Mouse (Mus musculus) neural tube, embryonic 11.5 days (tissue): Measurements from ENCODE around the gene Creb3l2. TPM values are rescaled to one million over a fixed set of nuclear protein-coding genes. Genes with fewer than 3 reads are reported as not detected.

Experiments used
- ATAC-seq: fragments of 200-750 bp; cut with Nextera tagmentation; 2 replicates; pipeline ENCODE4 v1.8.0; 2017; ENCODE audit warnings: moderate number of reproducible peaks, mild to moderate bottlenecking, moderate TSS enrichment, moderate library complexity; ENCODE audit not compliant: insufficient read depth, low FRiP score, low TSS enrichment
- DNase-seq: peaks from one replicate; pipeline ENCODE4 v3.0.0-alpha.2; 2015; ENCODE audit warnings: low spot score
- H3K27ac ChIP-seq: fragments of 300-500 bp; sonication (generic); 2 replicates; pipeline ENCODE4 v1.5.1; 2014; ENCODE audit warnings: low read depth, mild to moderate bottlenecking, low read length
- H3K27me3 ChIP-seq: fragments of 300-500 bp; sonication (generic); 2 replicates; pipeline ENCODE4 v1.6.1; 2014; ENCODE audit warnings: mild to moderate bottlenecking, low read length, mixed read lengths; ENCODE audit not compliant: control insufficient read depth, insufficient read depth
- H3K36me3 ChIP-seq: fragments of 300-500 bp; sonication (generic); 2 replicates; pipeline ENCODE4 v1.6.1; 2014; ENCODE audit warnings: mild to moderate bottlenecking, low read length, moderate library complexity, mixed read lengths; ENCODE audit not compliant: control insufficient read depth, insufficient read depth
- H3K4me1 ChIP-seq: fragments of 300-500 bp; sonication (generic); 2 replicates; pipeline ENCODE4 v1.6.1; 2014; ENCODE audit warnings: low read length, mixed read lengths; ENCODE audit not compliant: control insufficient read depth, insufficient read depth
- H3K4me2 ChIP-seq: fragments of 300-500 bp; sonication (generic); 2 replicates; pipeline ENCODE4 v1.6.1; 2014; ENCODE audit warnings: low read depth, mild to moderate bottlenecking, moderate library complexity
- H3K4me3 ChIP-seq: fragments of 300-500 bp; sonication (generic); 2 replicates; pipeline ENCODE4 v1.5.1; 2014; ENCODE audit warnings: low read depth, low read length
- H3K9ac ChIP-seq: fragments of 300-500 bp; sonication (generic); 2 replicates; pipeline ENCODE4 v1.6.1; 2014; ENCODE audit warnings: mild to moderate bottlenecking, low read length
- H3K9me3 ChIP-seq: fragments of 300-500 bp; sonication (generic); 2 replicates; pipeline ENCODE4 v1.6.1; 2016; ENCODE audit warnings: low read length; ENCODE audit not compliant: control insufficient read depth
- WGBS: fragments of 180-500 bp; shearing (Covaris S2); extraction: QIAGEN DNeasy Blood & Tissue Kit; methylation state at CpG from one replicate; pipeline ENCODE4 v1.1.7; 2014; 5-methylcytosine and 5-hydroxymethylcytosine counted together
- polyA plus RNA-seq: library from polyadenylated mRNA; unstranded; fragments of >200 nt; fragmentation: Nextera tagmentation; extraction: Ambion mirVana; gene quantifications from 2 replicates; pipeline ENCODE4 v1.2.1, GENCODE M21; 2014

Creb3l2 gene
- polyA plus RNA-seq, 1 experiment from 2014 or later = 14.5 TPM

DNA sequence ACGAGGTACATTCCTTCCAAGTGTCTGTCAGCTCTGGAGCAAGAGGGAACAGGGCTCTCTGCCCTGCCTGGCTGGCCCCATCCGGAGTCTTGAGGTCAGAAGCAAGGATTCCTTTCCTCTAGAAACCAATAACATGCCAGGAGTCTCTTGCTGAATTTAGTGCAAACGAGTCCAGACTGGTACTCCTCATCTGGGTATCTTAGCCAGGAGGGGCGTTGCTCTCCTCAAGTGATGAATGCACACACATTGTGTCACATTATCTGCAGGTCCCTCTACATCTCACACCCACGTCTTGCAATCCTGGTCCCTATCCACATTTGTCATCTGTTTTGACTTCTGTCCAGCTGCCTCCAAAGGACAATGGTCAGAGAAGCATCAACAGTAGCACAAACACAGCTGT lies 94.3 kb downstream of the Creb3l2 start:
- DNase-seq (no peak), ATAC-seq (no peak)
- H3K4me3 ChIP-seq = no peak overlapping the region
- no peaks in the 10 kb centered on the region for H3K9me3 ChIP-seq
- H3K4me1 ChIP-seq = no peaks in the 10 kb centered on the region
- H3K36me3 ChIP-seq = no peaks in the 10 kb centered on the region
- H3K9ac ChIP-seq = no peak overlapping the region
- no peaks in the 10 kb centered on the region for H3K27me3 ChIP-seq
- 85% methylated on average over 5 of the region's 5 CpGs for WGBS
- H3K4me2 ChIP-seq = no peak overlapping the region
- no peak overlapping the region for H3K27ac ChIP-seq

DNA sequence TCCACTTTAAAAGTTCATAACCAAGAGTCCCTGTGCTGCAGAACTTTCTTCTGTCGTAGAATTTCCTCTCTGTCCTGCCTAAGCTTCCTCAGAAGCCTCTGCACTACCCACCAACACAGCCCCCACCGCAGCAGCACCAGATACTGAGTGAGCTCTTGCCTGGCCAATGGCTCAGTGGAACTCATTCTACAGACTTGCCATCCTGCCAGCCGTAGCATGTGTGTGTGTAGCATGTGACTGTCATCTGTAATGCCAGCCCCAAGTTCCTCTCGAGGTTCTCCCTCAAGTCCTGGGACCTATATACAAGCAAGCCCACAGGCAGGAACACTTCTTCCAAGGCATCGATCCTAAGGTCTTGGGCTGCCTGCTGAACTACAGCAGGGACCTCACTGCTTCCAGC lies 103.9 kb downstream of the Creb3l2 start:
- Histone ChIP-seq H3K9me3 (no peaks in the 10 kb centered on the region), H3K4me2 (no peak overlapping the region), H3K9ac (no peak overlapping the region), H3K27me3 (no peaks in the 10 kb centered on the region), H3K4me3 (no peak overlapping the region), H3K4me1 (peaks cover 3% of the 10 kb centered on the region; the same call in 1 of the 2 replicates), H3K27ac (no peak overlapping the region), H3K36me3 (no peaks in the 10 kb centered on the region)
- 86% methylated on average over 5 of the region's 5 CpGs for WGBS
- no peak for ATAC-seq
- no peak for DNase-seq

DNA sequence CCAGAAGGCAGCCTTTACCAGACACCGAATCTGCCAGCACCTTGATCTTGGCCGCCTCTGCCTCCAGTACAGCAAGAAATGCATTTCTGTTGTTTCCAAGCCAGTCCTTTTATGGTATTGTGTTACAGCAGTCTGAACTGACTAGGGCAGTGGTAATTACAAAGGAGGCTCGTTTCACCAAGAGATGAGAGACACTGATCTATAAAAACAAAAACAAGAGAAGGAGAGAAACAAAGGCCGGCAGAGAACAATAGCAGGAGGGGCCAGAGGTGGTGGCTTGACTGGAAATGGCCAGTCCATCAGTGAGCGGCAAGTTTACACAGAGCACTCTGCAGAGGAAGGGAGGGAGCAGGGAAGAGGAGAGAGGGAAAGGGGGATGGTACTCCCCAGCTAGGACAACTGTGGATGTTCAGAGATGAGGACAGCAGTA lies 105.1 kb downstream of the Creb3l2 start:
- Histone ChIP-seq H3K4me3 (no peak overlapping the region), H3K36me3 (no peaks in the 10 kb centered on the region), H3K27ac (no peak overlapping the region), H3K4me1 (peaks cover 3% of the 10 kb centered on the region; the same call in 1 of the 2 replicates), H3K4me2 (no peak overlapping the region), H3K27me3 (no peaks in the 10 kb centered on the region), H3K9me3 (no peaks in the 10 kb centered on the region), H3K9ac (no peak overlapping the region)
- DNase-seq (no peak), ATAC-seq (no peak)
- 20% methylated on average over 5 of the region's 5 CpGs for WGBS

DNA sequence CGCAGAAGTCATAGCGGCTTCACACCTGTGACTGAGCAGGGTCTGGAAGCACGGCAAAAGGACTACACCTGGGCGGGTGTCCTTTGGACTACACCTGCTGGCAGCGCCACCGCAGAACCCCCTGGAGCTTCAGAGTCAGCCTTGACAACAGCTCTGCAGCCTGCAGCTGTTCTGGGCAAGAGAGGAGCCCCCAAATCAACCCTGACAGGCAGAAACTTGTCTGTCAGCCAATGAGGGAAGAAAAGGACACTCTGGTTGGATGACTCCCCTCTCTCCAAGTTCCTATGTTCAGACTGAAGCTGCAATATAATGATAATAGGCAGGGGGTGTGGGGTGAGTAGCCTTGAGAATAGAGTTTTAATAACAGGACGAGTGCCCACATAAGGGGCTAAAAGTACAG lies 105.6 kb downstream of the Creb3l2 start:
- ATAC-seq (no peak), DNase-seq (no peak)
- Histone ChIP-seq H3K4me3 (no peak overlapping the region), H3K9me3 (no peaks in the 10 kb centered on the region), H3K27ac (no peak overlapping the region), H3K4me2 (no peak overlapping the region), H3K27me3 (no peaks in the 10 kb centered on the region), H3K4me1 (peaks cover 3% of the 10 kb centered on the region; the same call in 1 of the 2 replicates), H3K9ac (no peak overlapping the region), H3K36me3 (no peaks in the 10 kb centered on the region)
- 64% methylated on average over 7 of the region's 7 CpGs for WGBS

DNA sequence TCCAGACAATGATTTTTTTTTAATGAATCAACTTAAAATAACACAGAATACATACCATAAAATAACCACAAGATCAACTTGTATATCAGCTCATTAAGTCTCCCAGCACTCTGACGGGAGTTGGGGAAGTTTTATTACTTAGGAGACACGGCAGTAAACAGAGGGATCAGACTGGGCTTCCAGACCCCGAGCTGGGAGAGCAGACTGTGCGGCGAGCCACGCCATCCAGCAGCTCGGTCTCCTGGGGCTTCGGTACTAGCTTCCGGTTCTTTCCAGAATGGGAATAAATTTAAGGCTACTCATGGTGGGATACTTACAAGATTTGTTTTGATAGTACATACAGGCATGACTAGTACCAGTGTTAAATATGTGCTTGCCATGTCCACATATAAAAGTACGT lies 109.1 kb downstream of the Creb3l2 start:
- DNase-seq = no peak
- Histone ChIP-seq H3K4me1 (peaks cover 3% of the 10 kb centered on the region), H3K36me3 (no peaks in the 10 kb centered on the region), H3K4me3 (no peak overlapping the region), H3K9me3 (no peaks in the 10 kb centered on the region), H3K27me3 (no peaks in the 10 kb centered on the region), H3K27ac (no peak overlapping the region), H3K9ac (no peak overlapping the region), H3K4me2 (no peak overlapping the region)
- 61% methylated on average over 10 of the region's 10 CpGs for WGBS
- ATAC-seq = no peak

DNA sequence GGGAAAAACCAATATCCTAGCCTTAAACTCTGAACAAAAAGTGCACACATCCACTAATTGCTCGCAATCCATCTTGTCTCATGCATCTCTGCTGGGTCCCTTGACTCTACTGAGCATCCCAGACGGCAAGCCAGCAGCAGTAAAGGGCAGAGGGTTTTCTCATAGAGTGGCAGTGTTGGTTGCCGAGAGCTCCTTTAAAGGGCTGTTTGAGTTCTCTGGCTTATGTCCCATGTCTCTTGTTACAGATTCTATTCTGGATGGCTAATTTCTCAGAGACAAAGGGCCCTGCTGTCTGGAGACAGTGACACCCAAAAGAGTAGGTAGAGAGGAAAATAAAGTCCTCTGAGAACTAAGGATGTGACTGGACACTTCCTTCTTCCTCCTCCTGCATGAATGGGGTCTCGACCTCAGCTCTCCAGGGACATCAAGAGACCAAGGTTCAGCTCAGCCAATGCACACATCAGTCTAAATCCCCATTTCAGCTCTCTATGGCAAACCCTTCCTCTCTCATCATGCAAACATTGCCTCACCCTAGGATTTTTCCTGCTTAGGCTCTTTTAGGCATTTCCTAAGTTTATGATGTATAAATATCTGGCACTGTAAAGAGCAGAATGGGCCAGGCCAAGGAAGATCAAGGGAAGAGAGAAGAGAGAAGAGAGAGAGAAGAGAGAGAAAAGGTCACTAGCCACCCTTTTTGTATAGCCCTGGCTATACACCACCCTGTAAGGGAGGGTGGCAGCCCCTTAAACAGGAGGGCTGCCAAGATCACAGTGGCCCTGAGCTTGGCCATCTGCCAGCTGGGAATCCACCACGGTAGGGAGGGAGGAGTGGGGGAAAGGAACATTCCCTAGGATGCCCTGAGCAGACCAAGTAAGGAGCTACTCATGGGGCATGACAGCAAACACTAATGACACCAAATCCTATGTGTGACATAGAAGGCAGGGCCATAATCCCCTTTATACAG lies 111.8 kb downstream of the Creb3l2 start:
- WGBS = 41% methylated on average over 5 of the region's 5 CpGs
- no peak for ATAC-seq

DNA sequence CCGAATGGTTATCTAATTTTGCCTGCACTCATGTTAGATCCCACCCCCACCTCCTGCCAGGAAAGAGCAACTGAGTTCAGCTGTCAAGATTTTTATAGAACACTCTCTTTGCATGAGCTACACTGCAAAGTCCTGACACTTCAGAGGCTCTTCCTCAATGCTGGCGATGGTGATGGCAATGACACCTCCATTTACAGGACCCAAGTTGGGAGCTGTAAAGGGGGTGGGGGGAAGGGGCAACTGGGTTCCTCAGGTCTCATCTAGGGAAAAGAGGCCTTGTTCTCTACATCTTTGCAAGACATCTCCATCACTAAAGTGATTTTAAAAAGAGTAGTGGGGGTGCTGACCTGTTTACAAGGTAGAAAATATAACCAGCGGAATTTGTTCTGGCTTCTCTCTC lies 112.6 kb downstream of the Creb3l2 start:
- no peak overlapping the region for H3K9ac ChIP-seq
- H3K4me1 ChIP-seq = no peaks in the 10 kb centered on the region; the same call in 1 of the 2 replicates
- ATAC-seq = no peak
- no peaks in the 10 kb centered on the region for H3K9me3 ChIP-seq
- no peaks in the 10 kb centered on the region for H3K27me3 ChIP-seq
- no peak overlapping the region for H3K27ac ChIP-seq
- DNase-seq = no peak
- WGBS = 78% methylated on average over 3 of the region's 3 CpGs
- H3K36me3 ChIP-seq = no peaks in the 10 kb centered on the region
- no peak overlapping the region for H3K4me2 ChIP-seq
- H3K4me3 ChIP-seq = no peak overlapping the region

More for the DNA sequence above, 111.8 kb downstream of the Creb3l2 start:
- Histone ChIP-seq H3K4me3 (no peak overlapping the region), H3K36me3 (no peaks in the 10 kb centered on the region), H3K27me3 (no peaks in the 10 kb centered on the region), H3K9me3 (no peaks in the 10 kb centered on the region), H3K4me1 (no peaks in the 10 kb centered on the region; the same call in 1 of the 2 replicates), H3K4me2 (no peak overlapping the region), H3K27ac (no peak overlapping the region), H3K9ac (no peak overlapping the region)
- DNase-seq = no peak

DNA sequence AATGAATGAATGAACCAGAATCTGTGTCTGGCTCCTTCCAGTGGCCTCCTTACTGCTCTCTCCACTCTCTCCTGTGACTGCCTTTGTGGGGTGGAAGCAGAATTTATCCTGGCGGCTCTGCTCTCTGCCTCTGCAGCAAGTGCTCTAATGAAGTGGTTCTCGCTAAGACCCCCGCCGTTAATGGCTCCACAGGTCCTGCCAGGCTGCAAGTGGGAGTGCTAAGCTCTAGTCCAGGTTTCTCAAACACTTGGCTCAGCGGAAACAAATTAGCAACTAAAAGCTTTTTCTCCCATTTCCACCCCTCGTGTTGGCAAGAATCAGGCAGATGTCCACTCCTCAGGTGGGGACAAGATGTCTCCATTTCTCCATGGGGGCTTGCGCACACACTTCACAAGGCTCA lies 113.3 kb downstream of the Creb3l2 start:
- H3K4me3 ChIP-seq = no peak overlapping the region
- H3K9me3 ChIP-seq = no peaks in the 10 kb centered on the region
- ATAC-seq (no peak), DNase-seq (no peak)
- no peak overlapping the region for H3K27ac ChIP-seq
- 34% methylated on average over 7 of the region's 7 CpGs for WGBS
- H3K9ac ChIP-seq = no peak overlapping the region
- H3K4me2 ChIP-seq = no peak overlapping the region
- no peaks in the 10 kb centered on the region for H3K36me3 ChIP-seq
- no peaks in the 10 kb centered on the region for H3K27me3 ChIP-seq
- H3K4me1 ChIP-seq = no peaks in the 10 kb centered on the region; the same call in 1 of the 2 replicates

DNA sequence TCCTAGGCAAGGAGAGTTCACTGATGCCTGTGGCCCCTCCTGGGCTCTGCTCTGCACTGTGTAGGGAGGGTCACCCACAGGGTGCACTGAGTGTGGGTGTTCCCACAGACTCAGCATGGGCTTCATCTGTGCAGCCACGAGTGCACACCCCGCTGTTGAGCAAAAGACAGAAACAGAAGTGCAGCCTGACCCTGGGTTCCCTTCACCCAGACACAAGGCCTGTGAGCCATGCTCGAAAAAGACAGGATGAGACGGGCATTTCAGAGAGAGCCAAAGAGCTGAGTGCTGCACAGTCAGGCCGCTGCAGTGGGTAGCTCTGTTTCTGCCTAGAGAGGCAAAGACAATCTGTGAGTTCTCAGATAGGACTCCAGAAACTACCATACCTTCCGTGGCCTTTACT lies 114.4 kb downstream of the Creb3l2 start:
- Histone ChIP-seq H3K4me3 (no peak overlapping the region), H3K27ac (no peak overlapping the region), H3K36me3 (no peaks in the 10 kb centered on the region), H3K4me1 (no peaks in the 10 kb centered on the region; the same call in 1 of the 2 replicates), H3K9ac (no peak overlapping the region), H3K27me3 (no peaks in the 10 kb centered on the region), H3K9me3 (no peaks in the 10 kb centered on the region), H3K4me2 (no peak overlapping the region)
- no peak for ATAC-seq
- 53% methylated on average over 6 of the region's 6 CpGs for WGBS
- no peak for DNase-seq
